Mouse (Mus musculus) central nervous system, embryonic 18 days (tissue): ENCODE results near the gene Gm10228. TPM values are rescaled to one million over a fixed set of nuclear protein-coding genes. Genes with fewer than 3 reads are reported as not detected.

Source experiments
- polyA plus RNA-seq: library from polyadenylated mRNA; depleted of rRNA; stranded (reverse); fragments of >200 nt; gene quantifications from 2 replicates; pipeline ENCODE4 v1.2.3, GENCODE M21; 2012; rRNA removed

Gm10228 gene
- polyA plus RNA-seq, result not detected in 2 replicates

DNA sequence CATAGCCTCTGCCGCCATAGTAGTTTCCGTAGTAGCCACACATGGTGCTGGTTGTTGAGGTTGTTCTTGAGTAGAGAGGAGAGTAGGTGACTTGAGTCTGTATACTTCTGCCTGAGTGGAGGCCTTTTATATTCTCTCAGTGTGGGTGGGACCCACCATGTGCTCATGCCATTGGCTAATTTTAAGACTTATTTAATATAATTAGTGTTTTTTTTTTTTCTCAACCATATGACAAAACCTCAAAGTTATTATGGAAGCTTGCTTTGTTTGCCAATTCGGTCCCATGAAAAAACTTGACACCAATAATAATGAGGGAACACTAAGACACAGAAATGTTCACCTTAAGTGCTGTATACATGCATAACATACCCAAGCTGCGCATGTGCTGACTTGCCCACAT, at the start of gene Gm10228:
Gene Gm10228, minus strand, starts transcription at position 101 of the 400 bp plus-strand sequence.

DNA sequence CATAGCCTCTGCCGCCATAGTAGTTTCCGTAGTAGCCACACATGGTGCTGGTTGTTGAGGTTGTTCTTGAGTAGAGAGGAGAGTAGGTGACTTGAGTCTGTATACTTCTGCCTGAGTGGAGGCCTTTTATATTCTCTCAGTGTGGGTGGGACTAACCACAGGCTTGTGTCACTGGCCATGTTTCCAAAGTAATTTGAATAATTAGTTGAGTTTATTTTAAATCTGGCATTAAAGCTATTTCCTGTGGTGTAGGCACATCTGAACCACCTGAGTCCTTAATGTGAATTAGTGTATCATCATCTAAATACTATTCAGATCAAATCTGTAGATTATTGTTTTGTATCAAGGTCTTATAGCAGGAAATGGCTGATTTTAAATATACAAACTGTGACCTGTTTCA, 22.6 kb upstream of the Gm10228 start, which contains the start of gene 1110025L11Rik:
Gene 1110025L11Rik, minus strand, starts transcription at position 101 of the 400 bp plus-strand sequence.

DNA sequence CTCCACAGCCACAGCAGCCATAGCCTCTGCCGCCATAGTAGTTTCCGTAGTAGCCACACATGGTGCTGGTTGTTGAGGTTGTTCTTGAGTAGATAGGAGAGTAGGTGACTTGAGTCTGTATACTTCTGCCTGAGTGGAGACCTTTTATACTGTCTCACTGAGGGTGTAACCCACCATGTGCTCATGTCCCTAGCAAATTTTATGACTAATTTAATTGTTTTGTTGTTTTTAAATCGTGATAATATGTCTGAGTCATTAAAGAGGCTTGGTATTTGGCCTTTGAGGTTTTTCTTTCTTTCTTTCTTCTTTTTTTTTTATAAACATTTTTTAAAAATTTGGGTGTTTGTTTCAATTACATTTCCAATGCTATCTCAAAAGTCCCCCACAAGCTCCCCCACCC, 6.5 kb upstream of the Gm10228 start, which contains the start of gene Krtap6-5:
Gene Krtap6-5, minus strand, starts transcription at position 101 of the 400 bp plus-strand sequence.

DNA sequence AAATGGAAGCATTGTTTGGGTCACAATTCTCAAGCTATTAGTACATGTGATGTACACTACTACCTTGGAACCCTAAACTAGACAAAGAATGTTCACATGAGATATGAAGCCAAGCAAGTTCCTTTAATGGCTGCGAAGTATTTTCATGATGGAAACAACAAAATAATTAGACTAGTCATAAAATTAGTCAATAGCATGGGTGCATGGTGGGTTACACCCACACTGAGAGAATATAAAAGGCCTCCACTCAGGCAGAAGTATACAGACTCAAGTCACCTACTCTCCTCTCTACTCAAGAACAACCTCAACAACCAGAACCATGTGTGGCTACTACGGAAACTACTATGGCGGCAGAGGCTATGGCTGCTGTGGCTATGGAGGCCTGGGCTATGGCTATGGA, 9.9 kb downstream of the Gm10228 start, which contains the start of gene Krtap6-1:
Gene Krtap6-1, plus strand, starts transcription at position 301 of the 400 bp plus-strand sequence.

DNA sequence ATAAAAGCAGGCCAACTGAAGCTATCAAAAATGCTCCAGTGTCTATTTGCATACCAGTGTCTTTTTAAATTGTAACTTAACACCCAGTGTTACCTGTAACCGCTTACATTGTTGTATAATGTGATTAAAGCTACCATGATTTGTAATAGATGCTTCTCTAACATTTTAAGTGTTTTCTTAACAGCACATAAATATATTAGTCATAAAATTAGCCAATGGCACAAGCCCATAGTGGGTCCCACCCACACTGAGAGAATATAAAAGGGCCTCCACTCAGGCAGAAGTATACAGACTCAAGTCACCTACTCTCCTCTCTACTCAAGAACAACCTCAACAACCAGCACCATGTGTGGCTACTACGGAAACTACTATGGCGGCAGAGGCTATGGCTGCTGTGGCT, 26.3 kb downstream of the Gm10228 start, which contains the start of gene Gm10229:
Gene Gm10229, plus strand, starts transcription at position 301 of the 400 bp plus-strand sequence.

DNA sequence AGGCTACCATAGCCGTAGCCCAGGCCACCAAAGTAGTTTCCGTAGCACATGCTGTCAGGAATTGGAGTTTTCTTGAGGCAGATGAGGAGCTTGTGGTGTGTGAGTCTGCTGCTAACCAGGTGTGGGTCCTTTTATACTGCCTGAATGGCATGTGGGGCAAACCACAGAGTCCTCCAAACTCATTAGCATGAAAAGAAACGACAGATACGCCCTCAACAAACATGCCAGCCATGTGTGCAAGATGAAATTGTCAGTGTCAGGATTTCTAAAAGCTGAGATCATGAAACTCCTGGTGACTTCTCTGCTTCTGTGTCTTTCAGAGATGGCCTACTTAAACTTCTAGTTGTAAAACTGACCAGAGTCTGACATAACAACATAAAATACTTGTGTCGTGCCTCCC, 30.6 kb downstream of the Gm10228 start, which contains the start of gene Krtap22-2:
Gene Krtap22-2, minus strand, starts transcription at position 101 of the 400 bp plus-strand sequence.

Other genes with a start within 250 kb of the Gm10228 start
- not detected in 2 replicates for gene Gm20741, start 229.3 kb downstream of the Gm10228 start, polyA plus RNA-seq
- not detected in 2 replicates for gene Krtap15, start 221.3 kb downstream of the Gm10228 start, polyA plus RNA-seq
- not detected in 2 replicates for gene Krtap14, start 215.3 kb downstream of the Gm10228 start, polyA plus RNA-seq
- not detected in 2 replicates for gene Krtap19-1, start 172.1 kb downstream of the Gm10228 start, polyA plus RNA-seq
- gene Krtap19-2, start 167.2 kb downstream of the Gm10228 start, polyA plus RNA-seq, result not detected in 2 replicates
- gene Krtap19-3, start 163.4 kb downstream of the Gm10228 start, polyA plus RNA-seq, result not detected in 2 replicates
- not detected in 2 replicates for gene Krtap19-4, start 156.4 kb downstream of the Gm10228 start, polyA plus RNA-seq
- gene Krtap19-5, start 145.0 kb downstream of the Gm10228 start, polyA plus RNA-seq, result not detected in 2 replicates
- gene Krtap19-9b, start 109.2 kb downstream of the Gm10228 start, polyA plus RNA-seq, result not detected in 2 replicates
- not detected in 2 replicates for gene Krtap16-3, start 78.6 kb downstream of the Gm10228 start, polyA plus RNA-seq
- not detected in 2 replicates for gene Krtap22-2, start 30.7 kb downstream of the Gm10228 start, polyA plus RNA-seq
- gene Gm10229, start 26.2 kb downstream of the Gm10228 start, polyA plus RNA-seq, result not detected in 2 replicates
- gene Krtap6-1, start 9.8 kb downstream of the Gm10228 start, polyA plus RNA-seq, result not detected in 2 replicates
- gene Krtap6-5, start 6.4 kb upstream of the Gm10228 start, polyA plus RNA-seq, result not detected in 2 replicates
- gene 1110025L11Rik, start 22.5 kb upstream of the Gm10228 start, polyA plus RNA-seq, result not detected in 2 replicates
- gene Krtap6-3, start 42.5 kb upstream of the Gm10228 start, polyA plus RNA-seq, result not detected in 2 replicates
- gene Gm6358, start 99.4 kb upstream of the Gm10228 start, polyA plus RNA-seq, result not detected in 2 replicates
- gene Gm10061, start 109.6 kb upstream of the Gm10228 start, polyA plus RNA-seq, result not detected in 2 replicates
- gene Gm9789, start 116.5 kb upstream of the Gm10228 start, polyA plus RNA-seq, result not detected in 2 replicates
- not detected in 2 replicates for gene Gm7735, start 128.0 kb upstream of the Gm10228 start, polyA plus RNA-seq
- not detected in 2 replicates for gene 1110057P08Rik, start 133.3 kb upstream of the Gm10228 start, polyA plus RNA-seq
- gene Krtap20-2, start 164.4 kb upstream of the Gm10228 start, polyA plus RNA-seq, result not detected in 2 replicates